Mouse (Mus musculus) lung, embryonic 16.5 days (tissue): ENCODE results near the gene Zfp105. TPM values are rescaled to one million over a fixed set of nuclear protein-coding genes. Genes with fewer than 3 reads are reported as not detected.

Source experiments
- ATAC-seq: fragments of 200-750 bp; cut with Nextera tagmentation; 2 replicates; pipeline ENCODE4 v1.8.0; 2017; ENCODE audit warnings: low read depth, mild to moderate bottlenecking, moderate library complexity
- H3K27ac ChIP-seq: fragments of 300-500 bp; sonication (generic); 2 replicates; pipeline ENCODE4 v1.5.1; 2014; ENCODE audit warnings: mild to moderate bottlenecking, control low read depth, low read length
- H3K27me3 ChIP-seq: fragments of 300-500 bp; sonication (generic); 2 replicates; pipeline ENCODE4 v1.6.1; 2014; ENCODE audit warnings: low read depth, low read length, mixed read lengths; ENCODE audit not compliant: control insufficient read depth, insufficient read depth
- H3K36me3 ChIP-seq: fragments of 300-500 bp; sonication (generic); 2 replicates; pipeline ENCODE4 v1.6.1; 2014; ENCODE audit warnings: low read length; ENCODE audit not compliant: control insufficient read depth, insufficient read depth
- H3K4me1 ChIP-seq: fragments of 300-500 bp; sonication (generic); replicated peaks from 2 replicates; pipeline ENCODE4 v1.6.1; 2014; ENCODE audit warnings: low read length, mixed read lengths; ENCODE audit not compliant: control insufficient read depth, insufficient read depth
- H3K4me2 ChIP-seq: fragments of 300-500 bp; sonication (generic); 2 replicates; pipeline ENCODE4 v1.6.1; 2014; ENCODE audit warnings: low read depth, low read length, control low read depth
- H3K4me3 ChIP-seq: fragments of 300-500 bp; sonication (generic); 2 replicates; pipeline ENCODE4 v1.5.1; 2014; ENCODE audit warnings: mild to moderate bottlenecking, low read length, control low read depth
- H3K9ac ChIP-seq: fragments of 300-500 bp; sonication (generic); 2 replicates; pipeline ENCODE4 v1.6.1; 2014; ENCODE audit warnings: low read length, control low read depth
- H3K9me3 ChIP-seq: fragments of 300-500 bp; sonication (generic); 2 replicates; pipeline ENCODE4 v1.6.1; 2016; ENCODE audit warnings: low read length; ENCODE audit not compliant: control insufficient read depth
- WGBS: fragments of 180-500 bp; shearing (Covaris S2); extraction: QIAGEN DNeasy Blood & Tissue Kit; methylation state at CpG from one replicate; pipeline ENCODE4 v1.1.7; 2014; 5-methylcytosine and 5-hydroxymethylcytosine counted together
- polyA plus RNA-seq: library from polyadenylated mRNA; unstranded; fragments of >200 nt; fragmentation: Nextera tagmentation; extraction: Ambion mirVana; gene quantifications from 2 replicates; pipeline ENCODE4 v1.2.1, GENCODE M21; 2015

The Zfp105 gene
- 17.2 and 19.5 TPM in 2 replicates for polyA plus RNA-seq

DNA sequence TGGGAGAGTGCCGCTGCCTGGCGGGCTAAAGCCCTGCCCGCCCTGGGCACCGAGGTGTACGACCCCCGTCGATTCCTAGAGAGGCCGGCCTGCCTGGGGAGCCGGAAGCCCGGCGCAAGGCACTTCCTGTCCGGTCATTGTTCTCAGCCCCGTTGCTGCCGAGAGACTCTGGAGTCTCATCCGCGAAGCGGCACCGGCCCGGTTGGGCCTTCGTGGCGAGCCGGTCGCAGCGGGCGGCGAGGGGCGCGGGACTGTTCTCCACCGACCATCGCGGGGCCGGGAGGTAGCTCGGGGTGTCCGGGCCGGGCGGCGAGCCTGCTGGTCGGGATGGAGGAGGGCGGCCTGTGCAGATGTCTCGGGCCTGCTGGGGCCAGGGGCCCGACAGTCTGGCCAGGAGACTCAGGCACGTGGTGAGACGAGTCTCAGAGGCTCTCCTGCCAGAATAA lies at the start of gene Zfp105:
Gene Zfp105, plus strand, starts transcription at position 137 of the 446 bp plus-strand sequence.
- Histone ChIP-seq H3K4me2 (peak within 1 kb of the TSS; percentile 66), H3K4me3 (peak within 1 kb of the TSS; percentile 75), H3K9me3 (no peaks in the 10 kb centered on the region), H3K4me1 (peaks cover 4% of the 10 kb centered on the region; the same call in 1 of the 2 replicates), H3K27ac (peak within 1 kb of the TSS; percentile 70; the same call in 1 of the 2 replicates), H3K36me3 (peaks cover 30% of the 10 kb centered on the region), H3K9ac (peak within 1 kb of the TSS; percentile 96), H3K27me3 (no peaks in the 10 kb centered on the region)
- peak; percentile 99 for ATAC-seq
- under 1% methylated on average over 43 of the region's 43 CpGs for WGBS

DNA sequence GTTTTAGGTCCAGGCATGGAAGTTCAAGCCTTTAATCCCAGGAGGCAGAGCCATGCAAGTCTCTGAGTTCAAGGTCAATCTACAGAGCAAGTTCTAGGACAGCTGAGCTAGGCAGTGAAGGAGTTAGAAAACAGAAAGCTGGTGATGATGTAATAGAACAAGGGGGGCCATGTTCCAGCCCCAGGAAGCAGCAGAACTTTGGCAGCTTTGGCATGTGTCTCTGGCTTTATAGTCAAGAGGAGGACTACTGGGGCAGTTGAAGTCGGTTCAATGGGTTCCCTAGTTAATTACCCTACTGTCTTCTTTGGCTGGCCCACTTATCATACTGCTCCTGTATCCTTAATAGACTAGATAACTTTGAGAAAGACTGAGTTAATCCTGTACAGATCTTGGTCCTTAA lies 48.2 kb upstream of the Zfp105 start:
- Histone ChIP-seq H3K9me3 (no peaks in the 10 kb centered on the region), H3K4me1 (no peaks in the 10 kb centered on the region), H3K4me2 (no peak overlapping the region), H3K36me3 (no peaks in the 10 kb centered on the region), H3K27ac (no peak overlapping the region), H3K9ac (no peak overlapping the region), H3K4me3 (no peak overlapping the region), H3K27me3 (no peaks in the 10 kb centered on the region)
- WGBS, result 80% methylated on average over 1 of the region's 1 CpGs
- no peak for ATAC-seq

- WGBS, result 85% methylated on average over 2 of the region's 2 CpGs
Observed at GRCm38 (mm10) chr9:122875145-122875544, 47.7 kb upstream of the Zfp105 start.

GRCm38 (mm10) chr9:122885385-122885784 lies 37.5 kb upstream of the Zfp105 start, which contains the start of gene Zkscan7:
Gene Zkscan7 (plus strand): TSS chr9:122885685.
- H3K9ac ChIP-seq, result no peak within 1 kb of the TSS
- no peaks in the 10 kb centered on the region for H3K36me3 ChIP-seq

More at GRCm38 (mm10) chr9:122875145-122875544, 47.7 kb upstream of the Zfp105 start:
- Histone ChIP-seq H3K4me1 (no peaks in the 10 kb centered on the region), H3K4me3 (no peak overlapping the region), H3K9me3 (no peaks in the 10 kb centered on the region), H3K4me2 (no peak overlapping the region), H3K9ac (no peak overlapping the region), H3K27ac (no peak overlapping the region), H3K27me3 (no peaks in the 10 kb centered on the region), H3K36me3 (no peaks in the 10 kb centered on the region)
- no peak for ATAC-seq

GRCm38 (mm10) chr9:122886372-122887179 lies 36.3 kb upstream of the Zfp105 start:
- WGBS, result 6% methylated on average over 54 of the region's 54 CpGs
- Histone ChIP-seq H3K4me1 (peaks cover 3% of the 10 kb centered on the region; the same call in 1 of the 2 replicates), H3K4me2 (peak overlapping the region; percentile 78), H3K4me3 (peak overlapping the region; percentile 83), H3K9me3 (peaks cover 3% of the 10 kb centered on the region), H3K9ac (peak overlapping the region; percentile 77), H3K27me3 (no peaks in the 10 kb centered on the region), H3K36me3 (no peaks in the 10 kb centered on the region), H3K27ac (0 out of 2 replicates have a peak overlapping the region, but pooled peaks have one; percentile 32)
- peak; percentile 89 for ATAC-seq

More at GRCm38 (mm10) chr9:122885385-122885784, 37.5 kb upstream of the Zfp105 start, which contains the start of gene Zkscan7:
- peak within 1 kb of the TSS; percentile 83 for H3K4me3 ChIP-seq
- H3K4me1 ChIP-seq, result peaks cover 3% of the 10 kb centered on the region; the same call in 1 of the 2 replicates
- H3K27me3 ChIP-seq, result no peaks in the 10 kb centered on the region
- peak within 1 kb of the TSS; percentile 78 for H3K4me2 ChIP-seq
- WGBS, result 82% methylated on average over 3 of the region's 3 CpGs
- peaks cover 3% of the 10 kb centered on the region for H3K9me3 ChIP-seq
- no peak within 1 kb of the TSS for H3K27ac ChIP-seq
- ATAC-seq, result no peak

DNA sequence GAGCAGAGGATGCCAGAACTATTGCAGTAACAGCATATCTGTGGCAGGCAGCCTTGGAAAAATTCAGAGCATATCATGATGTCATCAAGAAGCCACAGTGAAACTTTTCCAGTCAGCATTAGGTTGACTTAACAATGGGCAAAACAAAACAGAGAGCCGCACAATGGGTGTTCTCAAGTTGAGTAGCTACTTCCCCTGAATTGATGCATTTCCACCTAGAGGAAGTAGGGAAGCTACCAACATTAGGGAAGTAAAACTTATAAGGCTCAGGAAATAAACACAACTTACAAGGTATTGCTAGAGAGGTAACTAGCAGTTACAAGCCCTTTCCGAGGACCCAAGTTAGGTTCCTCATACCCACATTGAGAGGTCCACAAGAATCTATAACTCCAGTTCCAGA lies 21.8 kb upstream of the Zfp105 start:
- Histone ChIP-seq H3K27me3 (no peaks in the 10 kb centered on the region), H3K4me1 (no peaks in the 10 kb centered on the region), H3K36me3 (0 out of 2 replicates have a peak, but pooled peaks cover 2% of the 10 kb centered on the region), H3K27ac (no peak overlapping the region), H3K9ac (no peak overlapping the region), H3K9me3 (peaks cover 1% of the 10 kb centered on the region), H3K4me2 (no peak overlapping the region), H3K4me3 (no peak overlapping the region)
- ATAC-seq, result no peak
- 89% methylated on average over 2 of the region's 2 CpGs for WGBS

DNA sequence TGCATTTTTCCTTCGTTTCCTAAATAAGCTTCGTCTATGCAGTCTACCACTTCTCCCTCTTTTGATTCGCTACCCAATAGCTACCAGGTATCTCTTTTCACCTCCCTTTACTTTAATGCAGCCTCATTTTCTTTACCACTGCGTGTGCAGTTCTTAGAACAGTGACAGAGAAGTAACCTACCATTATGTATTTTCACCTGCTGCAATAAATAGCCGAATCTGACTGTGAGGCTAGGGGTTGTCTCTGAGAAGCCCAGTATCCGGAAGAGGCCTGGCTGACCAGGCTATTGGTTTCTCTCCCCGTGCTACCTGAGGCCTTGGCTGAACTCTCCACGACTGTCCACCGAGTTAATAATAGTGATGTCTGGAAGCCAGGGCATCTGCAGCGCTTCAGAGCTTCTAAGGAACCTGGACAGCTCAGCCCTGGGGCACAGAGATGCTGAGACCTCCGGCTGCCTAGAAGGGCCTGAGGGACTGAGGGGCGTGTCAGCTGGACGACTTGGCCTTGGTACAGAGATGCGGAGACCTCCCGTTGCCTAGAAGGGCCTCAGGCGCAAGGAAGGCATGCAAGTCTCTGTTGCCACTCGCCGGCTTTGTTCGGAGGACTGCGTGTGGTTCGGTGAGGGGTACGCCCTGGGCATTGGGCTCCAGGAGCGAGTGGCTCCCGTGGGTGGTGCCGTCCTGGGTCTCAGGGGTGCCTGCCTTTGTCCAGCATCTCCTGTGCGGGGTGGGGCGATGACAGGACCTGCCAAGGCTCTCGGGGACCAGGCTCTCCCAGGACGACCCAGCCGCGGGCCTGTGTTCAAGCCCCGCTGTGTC lies 19.9 kb upstream of the Zfp105 start:
- no peaks in the 10 kb centered on the region for H3K27me3 ChIP-seq
- no peaks in the 10 kb centered on the region for H3K9me3 ChIP-seq
- peak overlapping the region; percentile 75 for H3K9ac ChIP-seq
- no peaks in the 10 kb centered on the region for H3K4me1 ChIP-seq
- H3K4me3 ChIP-seq, result peak overlapping the region; percentile 59
- peak overlapping the region; percentile 71 for H3K4me2 ChIP-seq
- peaks cover 4% of the 10 kb centered on the region; the same call in 1 of the 2 replicates for H3K36me3 ChIP-seq
- WGBS, result 15% methylated on average over 32 of the region's 32 CpGs
- no peak overlapping the region for H3K27ac ChIP-seq
- ATAC-seq, result peak; percentile 97

- Histone ChIP-seq H3K4me1 (peaks cover 4% of the 10 kb centered on the region; the same call in 1 of the 2 replicates), H3K9me3 (no peaks in the 10 kb centered on the region), H3K36me3 (peaks cover 25% of the 10 kb centered on the region), H3K9ac (peak overlapping the region; percentile 96), H3K27me3 (no peaks in the 10 kb centered on the region), H3K4me2 (peak overlapping the region; percentile 66), H3K4me3 (peak overlapping the region; percentile 75), H3K27ac (no peak overlapping the region)
- 22% methylated on average over 3 of the region's 3 CpGs for WGBS
- no peak for ATAC-seq
Observed at GRCm38 (mm10) chr9:122922436-122922835, 436 bp upstream of the Zfp105 start.
